Mouse (Mus musculus) brain, embryonic 14.5 days (tissue): Measurements from ENCODE around the gene Sulf2.

Experiments used
- CTCF ChIP-seq: fragments of 200-500 bp; IDR thresholded peaks from 2 replicates; pipeline ENCODE4 v1.5.1; 2012; ENCODE audit warnings: inconsistent platforms, mild to moderate bottlenecking, moderate library complexity, borderline replicate concordance; ENCODE audit not compliant: insufficient read depth, insufficient read length; ENCODE audit errors: extremely low read depth
- POLR2A ChIP-seq: fragments of 200-500 bp; IDR thresholded peaks from 2 replicates; pipeline ENCODE4 v1.6.1; 2012; ENCODE audit warnings: mild to moderate bottlenecking, inconsistent platforms, borderline replicate concordance; ENCODE audit not compliant: poor library complexity, insufficient read depth, insufficient read length, severe bottlenecking; ENCODE audit errors: extremely low read depth

- TF ChIP-seq CTCF (no peak), POLR2A (no peak)
These were observed 12.8 kb downstream of the Sulf2 start for GRCm38 (mm10) chr2:166142561-166143112.
